Mouse (Mus musculus) stomach, postnatal 0 days (tissue): ENCODE results near the gene Olfr1367.

ENCODE experiments used
- CTCF ChIP-seq: IDR thresholded peaks from 2 replicates; pipeline ENCODE4 v1.5.1; 2016; ENCODE audit warnings: antibody characterized with exemption, low read depth, mild to moderate bottlenecking, moderate library complexity
- EP300 ChIP-seq: optimal IDR thresholded peaks from 2 replicates; pipeline ENCODE3; 2016; ENCODE audit warnings: antibody characterized with exemption

- no peak for TF ChIP-seq CTCF
- no peak for TF ChIP-seq EP300
Measured at GRCm38 (mm10) chr13:21312854-21313253, 33.9 kb upstream of the Olfr1367 start.
